In the genomic region with DNA sequence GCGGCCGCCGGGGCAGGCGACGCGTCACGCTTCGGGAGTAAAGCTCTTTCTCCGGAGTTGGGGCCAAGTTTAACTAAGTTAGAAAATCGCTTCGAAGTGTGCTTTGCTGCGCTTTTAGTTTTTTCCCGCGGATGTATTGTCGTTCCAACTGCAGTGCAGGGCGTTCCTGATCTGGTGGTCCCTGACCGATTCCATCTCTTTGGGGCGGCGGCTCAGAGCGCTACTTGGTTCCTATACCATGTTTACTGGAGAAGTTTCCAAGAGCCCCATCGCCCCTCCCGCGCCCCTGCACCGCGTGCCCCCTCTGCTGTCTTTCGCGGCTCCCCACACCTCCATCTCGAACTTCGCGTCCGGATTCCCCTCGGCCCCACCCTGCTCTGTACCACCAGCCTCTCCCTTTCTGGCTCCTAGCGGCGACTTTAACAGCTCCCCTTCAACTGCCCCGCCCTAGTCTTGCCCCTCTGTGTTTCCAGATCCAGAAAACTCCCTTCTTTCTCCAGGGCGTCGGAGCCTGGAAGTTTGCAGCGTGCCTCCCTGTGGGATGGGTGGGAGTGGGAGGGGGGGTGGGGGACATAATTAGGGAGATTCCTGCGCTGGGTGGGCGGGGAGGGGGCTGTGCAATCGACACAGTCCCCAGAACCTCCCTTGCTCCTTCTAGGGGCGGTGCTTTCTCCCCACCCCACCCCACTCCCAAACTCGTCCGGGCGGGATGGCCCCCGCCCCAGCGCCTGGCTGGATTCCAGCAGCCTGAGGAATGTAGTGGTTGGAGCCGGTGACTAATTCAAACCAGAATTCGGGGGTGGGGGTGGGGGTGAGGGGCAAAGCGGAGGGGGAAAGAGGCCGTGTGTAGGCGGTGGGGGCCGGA, we compare ENCODE assay signal across 7 mouse cellular contexts. TPM values are rescaled to one million over a fixed set of nuclear protein-coding genes. Genes with fewer than 3 reads are reported as not detected.
DNase-seq lines count a peak whose midpoint lies in the region; ATAC-seq and TF ChIP-seq lines count a peak whose summit lies in the region.

No protein-coding gene starts in this region.

- peaks cover 4% of the 10 kb centered on the region for H3K36me3 ChIP-seq in G1E (replicated peaks)
- no peaks in the 10 kb centered on the region for H3K36me3 ChIP-seq in liver, embryonic 15.5 days (replicated peaks)
- no peaks in the 10 kb centered on the region for H3K36me3 ChIP-seq in neural tube, embryonic 12.5 days

- peak overlapping the region; percentile 51 for H3K9ac ChIP-seq in liver, embryonic 15.5 days
- peak overlapping the region; percentile 60 for H3K9ac ChIP-seq in neural tube, embryonic 12.5 days

- ATAC-seq in G1E (ENCODE audit: extremely low read depth, insufficient number of reproducible peaks, low FRiP score, poor library complexity, severe bottlenecking), result 0 out of 2 replicates have a peak, but pooled peaks have one; percentile 43
- no peak for ATAC-seq in liver, embryonic 15.5 days (ENCODE audit: insufficient read depth)
- peak; percentile 59 for ATAC-seq in neural tube, embryonic 12.5 days (ENCODE audit: low FRiP score, low read depth)

- peak; percentile 72 for DNase-seq in G1E (ENCODE audit: low spot score)
- DNase-seq in adrenal gland, postnatal 4 days (ENCODE audit: low spot score in 2 of 2), result peak; percentile 62 to 74
- peak; percentile 94 for DNase-seq in gastrocnemius, postnatal 14 days
- peak; percentile 86 for DNase-seq in induced T-regulatory cell, adult 2 months (ENCODE audit: low read depth)
- peak; percentile 96 for DNase-seq in urinary bladder, postnatal 14 days (ENCODE audit: low spot score)

- peak overlapping the region; percentile 80 for H3K4me2 ChIP-seq in liver, embryonic 15.5 days
- peak overlapping the region; percentile 93 for H3K4me2 ChIP-seq in neural tube, embryonic 12.5 days (replicated peaks)

- H3K4me1 ChIP-seq in G1E (ENCODE audit: insufficient read depth, low read depth, low read length), result peaks cover 66% of the 10 kb centered on the region
- peaks cover 51% of the 10 kb centered on the region for H3K4me1 ChIP-seq in liver, embryonic 15.5 days (replicated peaks)
- peaks cover 27% of the 10 kb centered on the region for H3K4me1 ChIP-seq in neural tube, embryonic 12.5 days

- H3K9me3 ChIP-seq in G1E (replicated peaks), result no peaks in the 10 kb centered on the region
- H3K9me3 ChIP-seq in liver, embryonic 15.5 days (replicated peaks), result no peaks in the 10 kb centered on the region
- no peaks in the 10 kb centered on the region for H3K9me3 ChIP-seq in neural tube, embryonic 12.5 days

- WGBS in liver, embryonic 15.5 days (ENCODE audit: insufficient replicate concordance), result under 1% methylated on average over 53 of the region's 53 CpGs
- under 1% methylated on average over 53 of the region's 53 CpGs for WGBS in neural tube, embryonic 12.5 days

- H3K27ac ChIP-seq in liver, embryonic 15.5 days (replicated peaks), result 0 out of 2 replicates have a peak overlapping the region, but pooled peaks have one; percentile 38
- H3K27ac ChIP-seq in neural tube, embryonic 12.5 days, result no peak overlapping the region

- H3K27me3 ChIP-seq in G1E (ENCODE audit: insufficient read depth, low read length), result peaks cover 19% of the 10 kb centered on the region
- peaks cover 65% of the 10 kb centered on the region for H3K27me3 ChIP-seq in liver, embryonic 15.5 days
- peaks cover 42% of the 10 kb centered on the region for H3K27me3 ChIP-seq in neural tube, embryonic 12.5 days (replicated peaks)

- TF ChIP-seq CTCF in G1E (IDR thresholded peaks at IDR 0.05; ENCODE audit: low read depth, low read length), result no peak

- H3K4me3 ChIP-seq in G1E (ENCODE audit: low read depth, low read length), result peak overlapping the region; percentile 75
- H3K4me3 ChIP-seq in liver, embryonic 15.5 days (replicated peaks), result peak overlapping the region; percentile 59
- H3K4me3 ChIP-seq in neural tube, embryonic 12.5 days, result peak overlapping the region; percentile 55

- intact Hi-C loops in gastrocnemius, postnatal 14 days (cut with DNase I; ENCODE audit: low total_unique reads), result loop anchor here (5.0 kb wide), 1 partner anchor 93 kb away; no protein-coding TSS in a partner anchor

RNA-seq across cellular contexts. Expression of gene Ahnak, which starts 0.7 kb away (rescaled TPM):
- total RNA-seq in G1E (2014; fragmentation: Nextera tagmentation), result 22.4 and 27.8 TPM in 2 replicates
- 100 and 124 TPM in 2 replicates for total RNA-seq in G1E (2017)
- 5.9 and 10.4 TPM in 2 replicates for polyA plus RNA-seq in G1E (2012)
- 100 to 1,000 TPM; 125 to 131 TPM for total RNA-seq in adrenal gland, postnatal 4 days (2021)
- 100 to 1,000 TPM; 194 to 197 TPM for total RNA-seq in gastrocnemius, postnatal 14 days (2021)
- 2.5 and 3.0 TPM in 2 replicates for polyA plus RNA-seq in liver, embryonic 15.5 days (2015; fragmentation: Nextera tagmentation; extraction: Ambion mirVana)
- 5.0 and 6.3 TPM in 2 replicates for polyA plus RNA-seq in neural tube, embryonic 12.5 days (2016; fragmentation: Nextera tagmentation; extraction: Ambion mirVana)

RNA-seq across cellular contexts. Expression of gene Eef1g, which starts 23.0 kb away (rescaled TPM):
- total RNA-seq in G1E (2014; fragmentation: Nextera tagmentation), result 955 and 998 TPM in 2 replicates
- total RNA-seq in G1E (2017), result 647 and 686 TPM in 2 replicates
- polyA plus RNA-seq in G1E (2012), result 112 and 237 TPM in 2 replicates
- total RNA-seq in adrenal gland, postnatal 4 days (2021), result 100 to 1,000 TPM; 505 to 508 TPM
- total RNA-seq in gastrocnemius, postnatal 14 days (2021), result 100 to 1,000 TPM; 500 to 587 TPM
- 177 and 180 TPM in 2 replicates for polyA plus RNA-seq in liver, embryonic 15.5 days (2015; fragmentation: Nextera tagmentation; extraction: Ambion mirVana)
- polyA plus RNA-seq in neural tube, embryonic 12.5 days (2016; fragmentation: Nextera tagmentation; extraction: Ambion mirVana), result 360 and 361 TPM in 2 replicates

RNA-seq across cellular contexts. Expression of gene Tut1, which starts 36.2 kb away (rescaled TPM):
- total RNA-seq in G1E (2014; fragmentation: Nextera tagmentation), result 17.8 and 25.6 TPM in 2 replicates
- total RNA-seq in G1E (2017), result 32.3 and 37.3 TPM in 2 replicates
- polyA plus RNA-seq in G1E (2012), result 60.9 and 74.1 TPM in 2 replicates
- 10 to 100 TPM; 23.2 to 26.9 TPM for total RNA-seq in adrenal gland, postnatal 4 days (2021)
- total RNA-seq in gastrocnemius, postnatal 14 days (2021), result 1 to 10 TPM; 8.2 to 8.4 TPM
- 13.7 and 14.6 TPM in 2 replicates for polyA plus RNA-seq in liver, embryonic 15.5 days (2015; fragmentation: Nextera tagmentation; extraction: Ambion mirVana)
- polyA plus RNA-seq in neural tube, embryonic 12.5 days (2016; fragmentation: Nextera tagmentation; extraction: Ambion mirVana), result 32.5 and 34.6 TPM in 2 replicates

RNA-seq across cellular contexts. Expression of gene Mta2, which starts 48.1 kb away (rescaled TPM):
- 183 and 186 TPM in 2 replicates for total RNA-seq in G1E (2014; fragmentation: Nextera tagmentation)
- total RNA-seq in G1E (2017), result 166 and 177 TPM in 2 replicates
- polyA plus RNA-seq in G1E (2012), result 67.7 and 76.9 TPM in 2 replicates
- total RNA-seq in adrenal gland, postnatal 4 days (2021), result 100 to 1,000 TPM; 141 to 144 TPM
- 10 to 100 TPM; 27.4 to 27.9 TPM for total RNA-seq in gastrocnemius, postnatal 14 days (2021)
- 79.0 and 85.9 TPM in 2 replicates for polyA plus RNA-seq in liver, embryonic 15.5 days (2015; fragmentation: Nextera tagmentation; extraction: Ambion mirVana)
- 175 and 177 TPM in 2 replicates for polyA plus RNA-seq in neural tube, embryonic 12.5 days (2016; fragmentation: Nextera tagmentation; extraction: Ambion mirVana)
